Mouse (Mus musculus) cerebellum, postnatal 14 days (tissue): Measurements from ENCODE around the gene Med28.

Experiments used
- DNase-seq, 2 experiments: peaks; one replicate each; pipeline ENCODE4 v3.0.0; 2021; ENCODE audit warnings: mixed read lengths in 2 of 2

Med28 gene

GRCm38 (mm10) chr5:45519960-45520808 is at the start of gene Med28:
TSS of gene Med28 (plus strand) at chr5:45520229.
- DNase-seq: peak; percentile 96 to 97

DNA sequence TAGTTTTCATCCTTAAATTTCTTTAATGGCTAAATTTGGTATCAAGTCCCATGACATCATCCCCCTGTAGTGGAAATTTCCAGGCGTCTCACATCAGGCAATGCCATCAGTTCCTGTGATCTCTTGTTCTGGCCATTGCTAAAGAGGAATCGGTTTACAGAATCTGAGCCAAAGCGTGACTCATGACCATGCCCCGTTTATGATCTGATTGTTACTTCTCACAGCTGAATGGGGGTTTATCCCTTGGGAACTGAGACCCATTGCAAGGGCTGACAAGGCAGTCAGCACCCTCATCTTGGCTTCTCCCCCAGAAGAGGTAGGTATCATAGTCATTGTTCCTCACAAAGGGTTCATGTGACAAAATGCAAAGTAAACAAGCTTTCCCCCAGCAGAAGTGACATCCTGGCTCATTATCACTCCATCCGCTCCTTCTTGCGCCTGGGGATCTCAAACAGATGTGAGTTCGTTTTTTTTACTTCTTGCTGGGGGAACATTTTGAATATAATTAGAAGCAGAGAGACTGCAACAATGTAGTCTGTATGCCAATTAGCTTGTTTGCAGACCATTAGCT is 47.1 kb upstream of the Med28 start:
- no peak for DNase-seq

GRCm38 (mm10) chr5:45473521-45473920 is 46.5 kb upstream of the Med28 start:
- DNase-seq: no peak

GRCm38 (mm10) chr5:45474215-45474614 is 45.8 kb upstream of the Med28 start:
- DNase-seq: peak; percentile 73 to 76

GRCm38 (mm10) chr5:45474758-45475157 is 45.3 kb upstream of the Med28 start:
- DNase-seq: no peak

DNA sequence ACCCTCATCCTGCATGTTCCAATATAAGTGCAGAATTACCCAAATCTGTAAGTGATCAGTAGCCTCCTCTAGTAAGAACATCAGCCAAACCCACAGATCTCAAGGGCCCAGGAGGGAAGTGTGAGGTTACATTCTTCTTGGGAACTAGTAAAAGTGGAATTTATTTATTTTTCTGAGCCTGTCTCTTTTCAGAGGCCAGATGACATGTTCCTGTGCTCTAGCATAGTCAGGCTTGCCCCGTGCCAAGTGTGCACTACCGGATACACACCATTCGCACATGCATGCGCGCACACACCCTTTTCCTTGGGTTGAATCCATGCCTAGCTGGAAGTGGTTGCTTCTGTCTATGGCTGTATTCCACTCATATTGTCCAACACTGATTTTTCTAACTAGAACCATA is 44.3 kb upstream of the Med28 start:
- DNase-seq: no peak

DNA sequence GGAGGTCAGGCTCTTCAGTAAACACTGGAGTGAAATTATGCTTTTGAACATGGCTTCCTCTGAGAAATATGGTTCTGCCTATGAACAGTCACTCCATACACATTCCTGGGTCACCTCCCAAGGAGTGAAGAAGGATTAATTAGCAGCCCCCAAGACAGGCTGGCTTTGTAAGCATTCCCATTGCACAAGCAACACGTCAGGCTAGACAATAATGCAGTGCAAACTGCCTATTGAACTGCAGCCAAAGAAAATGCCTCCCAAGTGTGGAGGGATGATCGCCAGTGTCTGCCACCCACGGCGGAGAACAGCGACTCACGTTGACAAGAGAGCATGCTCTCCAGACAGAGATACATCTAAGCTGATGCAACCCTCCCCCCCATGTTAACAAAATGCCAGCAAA is 43.7 kb upstream of the Med28 start:
- no peak for DNase-seq

DNA sequence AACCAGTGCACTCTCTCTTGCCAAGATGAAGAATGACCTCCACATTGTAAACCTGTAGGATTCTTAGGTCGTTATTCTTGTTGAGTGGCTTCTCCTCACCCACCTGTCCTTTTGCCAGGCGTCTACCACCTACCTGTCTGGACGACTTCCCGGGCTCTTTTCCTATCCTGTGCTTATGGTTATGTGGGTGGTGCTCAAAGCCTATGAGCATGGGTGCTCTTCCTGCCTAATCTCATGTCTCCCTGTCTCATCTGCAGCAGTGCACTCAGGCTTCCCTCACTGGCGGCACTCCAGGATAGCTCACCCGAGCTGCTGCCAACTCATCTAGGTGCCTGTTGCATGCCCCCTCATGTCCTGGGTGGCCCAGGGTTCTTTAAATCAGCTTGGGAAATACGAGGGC is 42.4 kb upstream of the Med28 start:
- no peak for DNase-seq

GRCm38 (mm10) chr5:45480066-45480465 is 40.0 kb upstream of the Med28 start:
- DNase-seq: no peak

DNA sequence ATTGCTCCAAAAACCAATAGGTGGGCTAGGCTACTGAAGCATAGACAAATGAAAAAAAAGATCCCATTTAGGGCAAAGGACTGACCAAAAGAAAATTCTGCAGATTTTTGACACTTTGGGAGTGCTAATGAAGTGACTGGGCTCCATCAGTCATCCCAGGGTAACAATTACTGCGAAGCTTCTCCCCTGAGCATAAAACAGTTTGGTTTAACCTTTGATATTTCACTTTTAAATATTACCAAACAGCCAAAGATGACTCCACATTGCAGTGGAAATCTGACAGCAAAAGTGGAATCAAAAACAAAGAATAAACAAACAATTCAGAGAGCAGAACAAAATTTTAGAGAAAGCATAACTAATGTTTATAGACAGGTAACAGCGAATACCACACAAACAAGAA is 38.9 kb upstream of the Med28 start:
- DNase-seq: no peak

DNA sequence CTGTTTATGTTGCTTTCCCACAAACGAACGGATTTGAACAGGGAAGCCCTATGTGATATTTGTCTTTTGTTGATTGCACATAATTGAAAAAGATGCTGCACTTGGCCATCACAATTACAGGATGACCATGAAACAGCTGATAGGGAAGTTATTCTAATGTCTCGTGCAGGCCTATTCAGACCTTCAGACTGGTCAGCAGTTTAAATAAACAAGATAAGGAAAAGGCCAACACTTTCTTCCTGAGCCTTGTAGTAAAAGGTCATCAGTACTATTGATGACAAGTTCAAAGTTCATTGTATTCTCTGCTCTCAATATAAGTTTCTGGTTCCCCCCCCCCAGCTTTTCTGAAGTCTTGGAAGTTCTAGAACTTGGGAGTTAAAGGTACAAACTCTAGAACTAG is 37.4 kb upstream of the Med28 start:
- no peak for DNase-seq

GRCm38 (mm10) chr5:45483654-45484053 is 36.4 kb upstream of the Med28 start:
- DNase-seq: no peak

GRCm38 (mm10) chr5:45491776-45492175 is 28.3 kb upstream of the Med28 start:
- no peak for DNase-seq

- DNase-seq: peak; percentile 99
These were observed 26.6 kb upstream of the Med28 start, which contains the start of gene Lap3 for GRCm38 (mm10) chr5:45493191-45494092. TSS of gene Lap3 (plus strand) at chr5:45493374.

DNA sequence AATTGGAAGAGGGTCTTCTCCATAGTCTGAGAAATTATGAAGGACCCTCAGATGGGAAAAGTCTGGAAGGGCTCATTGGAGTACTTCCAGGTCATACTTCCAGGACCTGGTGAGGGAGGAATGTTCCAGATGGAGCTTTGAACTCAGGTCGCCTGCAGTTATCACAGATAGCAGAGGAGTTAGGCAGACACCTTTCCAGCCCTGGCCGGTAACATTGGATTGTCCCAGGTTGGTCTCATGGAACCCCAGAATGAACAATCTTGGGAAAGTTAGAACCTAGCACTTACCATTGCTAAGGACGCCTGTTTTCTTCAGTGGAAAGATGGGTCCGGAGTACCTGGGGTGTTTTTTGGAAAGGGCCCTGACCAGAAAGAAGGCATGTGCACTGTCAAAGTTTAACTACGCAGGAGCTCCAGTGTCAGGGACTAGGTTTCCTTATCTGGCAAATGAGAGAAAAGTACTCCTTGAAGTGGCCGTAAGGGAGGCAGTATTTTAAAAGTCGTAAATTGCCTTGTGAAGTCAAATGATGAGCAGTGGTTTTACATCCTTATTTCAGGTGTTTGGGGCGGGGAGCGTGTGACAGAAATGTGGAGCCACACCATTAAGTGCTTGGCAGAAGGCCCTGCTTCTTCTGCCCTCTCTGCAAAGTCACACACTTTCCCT is 25.8 kb upstream of the Med28 start:
- no peak for DNase-seq

- no peak for DNase-seq
These were observed 24.5 kb upstream of the Med28 start for GRCm38 (mm10) chr5:45495429-45495975.

GRCm38 (mm10) chr5:45496042-45496441 is 24.0 kb upstream of the Med28 start:
- DNase-seq: no peak

GRCm38 (mm10) chr5:45496479-45496878 is 23.6 kb upstream of the Med28 start:
- DNase-seq: no peak

- no peak for DNase-seq
These were observed 23.0 kb upstream of the Med28 start for GRCm38 (mm10) chr5:45496930-45497550.

- no peak for DNase-seq
These were observed 22.5 kb upstream of the Med28 start for GRCm38 (mm10) chr5:45497564-45497963.

DNA sequence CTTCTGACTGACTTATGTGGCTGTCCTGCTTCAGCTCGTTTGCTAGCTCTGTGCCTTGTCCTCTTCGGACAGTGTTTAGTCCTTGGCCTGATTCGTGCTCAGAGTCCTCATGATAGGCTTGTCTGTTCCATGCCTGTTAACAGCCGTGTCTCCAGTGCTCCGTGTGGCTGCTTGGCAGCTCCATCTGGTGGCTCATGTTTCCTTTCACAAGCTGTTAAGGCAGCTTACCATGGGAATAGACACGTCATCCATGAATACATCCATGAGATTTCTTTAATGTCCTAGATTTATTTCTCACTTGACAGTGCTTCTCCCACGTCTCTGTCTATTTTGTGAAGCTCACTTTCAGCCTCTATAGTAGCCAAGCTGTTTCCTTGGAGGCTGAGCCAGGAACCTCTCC is 10.0 kb upstream of the Med28 start:
- no peak for DNase-seq

DNA sequence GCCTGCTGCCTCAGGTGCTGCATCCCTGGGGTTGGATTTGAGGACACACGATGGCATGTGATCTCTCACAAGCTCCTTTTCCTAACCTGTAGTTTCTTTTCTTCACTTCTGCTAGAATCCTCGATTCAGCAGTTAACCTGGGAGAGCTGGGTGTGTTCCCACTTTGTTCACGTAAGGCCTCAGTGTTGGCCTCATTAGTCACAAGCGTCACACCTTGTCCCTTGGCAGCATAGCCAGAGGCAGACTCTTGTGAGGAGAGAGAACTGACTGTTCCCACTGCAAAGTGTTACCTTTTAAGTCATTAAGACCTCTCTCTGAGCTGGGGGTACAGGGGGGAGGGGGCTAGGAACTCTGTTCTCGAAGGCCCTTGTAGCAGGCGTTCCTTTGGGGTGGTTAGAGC is 7.1 kb upstream of the Med28 start:
- no peak for DNase-seq
